Mouse (Mus musculus) hindbrain, postnatal 0 days (tissue): ENCODE results near the gene Asap2. TPM values are rescaled to one million over a fixed set of nuclear protein-coding genes. Genes with fewer than 3 reads are reported as not detected.

Experiments
- ATAC-seq: fragments of 200-750 bp; cut with Nextera tagmentation; 2 replicates; pipeline ENCODE4 v1.8.0; 2017; ENCODE audit warnings: mild to moderate bottlenecking, moderate TSS enrichment, moderate library complexity
- DNase-seq: peaks from one replicate; pipeline ENCODE4 v3.0.0-alpha.2; 2015; ENCODE audit warnings: low spot score
- H3K27ac ChIP-seq: fragments of 300-500 bp; sonication (generic); 2 replicates; pipeline ENCODE4 v1.5.1; 2014; ENCODE audit warnings: mild to moderate bottlenecking
- H3K27me3 ChIP-seq: fragments of 300-500 bp; sonication (generic); 2 replicates; pipeline ENCODE4 v1.6.1; 2014; ENCODE audit warnings: low read length, mixed read lengths; ENCODE audit not compliant: insufficient read depth
- H3K36me3 ChIP-seq: fragments of 300-500 bp; sonication (generic); 2 replicates; pipeline ENCODE4 v1.6.1; 2014; ENCODE audit warnings: low read length, mixed read lengths; ENCODE audit not compliant: insufficient read depth
- H3K4me1 ChIP-seq: fragments of 300-500 bp; sonication (generic); 2 replicates; pipeline ENCODE4 v1.6.1; 2014; ENCODE audit warnings: antibody characterized with exemption, low read length, mixed read lengths; ENCODE audit not compliant: insufficient read depth
- H3K4me2 ChIP-seq: fragments of 300-500 bp; sonication (generic); 2 replicates; pipeline ENCODE4 v1.6.1; 2014; ENCODE audit warnings: low read depth, mild to moderate bottlenecking, low read length, moderate library complexity, mixed read lengths
- H3K4me3 ChIP-seq: fragments of 300-500 bp; sonication (generic); 2 replicates; pipeline ENCODE4 v1.5.1; 2014; ENCODE audit warnings: low read length
- H3K9ac ChIP-seq: fragments of 300-500 bp; sonication (generic); replicated peaks from 2 replicates; pipeline ENCODE4 v1.6.1; 2014; ENCODE audit warnings: mild to moderate bottlenecking, low read length, moderate library complexity, mixed read lengths
- H3K9me3 ChIP-seq: fragments of 300-500 bp; sonication (generic); 2 replicates; pipeline ENCODE4 v1.6.1; 2016; ENCODE audit warnings: low read length, mixed read lengths
- CTCF ChIP-seq: IDR thresholded peaks from 2 replicates; pipeline ENCODE4 v1.5.1; 2016; ENCODE audit warnings: antibody characterized with exemption, control low read depth, low read depth
- WGBS: fragments of 180-500 bp; shearing (Covaris S2); extraction: QIAGEN DNeasy Blood & Tissue Kit; methylation state at CpG from one replicate; pipeline ENCODE4 v1.1.7; 2014; 5-methylcytosine and 5-hydroxymethylcytosine counted together
- polyA plus RNA-seq: library from polyadenylated mRNA; unstranded; fragments of >200 nt; fragmentation: Nextera tagmentation; extraction: Ambion mirVana; gene quantifications from 2 replicates; pipeline ENCODE4 v1.2.1, GENCODE M21; 2015
- total RNA-seq: library from RNA; depleted of rRNA; stranded (reverse); fragments of >200 nt; gene quantifications from 2 replicates; pipeline ENCODE4 v1.2.3, GENCODE M21; 2014

The Asap2 gene
- total and polyA plus RNA-seq, 2 experiments from 2014 or later: 15.7 to 22.8 TPM

DNA sequence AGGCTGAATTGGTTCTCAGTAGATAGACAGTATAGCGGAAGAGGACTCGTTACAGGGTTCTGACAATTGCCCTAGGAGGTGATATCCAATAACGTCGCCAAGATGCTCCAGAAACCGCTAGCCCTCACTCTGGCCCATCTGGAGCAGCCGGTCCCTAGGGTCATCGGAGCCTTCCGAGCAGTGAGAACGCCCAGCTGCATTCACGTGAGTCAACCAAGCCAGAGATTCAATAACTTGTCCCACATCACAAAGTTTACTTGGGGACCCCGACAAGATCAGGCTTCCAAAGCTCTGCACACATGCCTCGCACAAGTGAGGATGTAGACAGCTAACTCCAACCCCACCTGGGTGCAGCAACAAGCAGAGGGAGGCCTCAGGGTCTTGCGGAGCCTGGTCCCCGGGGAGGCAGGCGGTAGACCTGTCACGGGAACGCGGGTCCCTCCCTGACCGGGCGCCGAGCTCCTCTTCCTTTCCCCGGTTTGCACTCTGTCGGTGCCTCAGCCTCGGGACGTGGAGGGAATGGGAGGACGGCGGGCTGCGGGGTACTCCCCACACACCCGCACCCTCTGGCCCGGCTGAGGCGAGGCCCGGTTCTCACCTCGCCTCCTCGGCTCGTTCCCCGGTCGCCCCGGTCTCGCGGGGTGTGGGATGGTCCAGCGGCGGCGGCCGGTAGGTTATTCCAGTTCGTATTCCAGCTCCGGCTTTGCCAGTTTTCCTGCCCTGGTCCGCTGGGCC lies 295.4 kb downstream of the Asap2 start:
- Histone ChIP-seq H3K9ac (peak overlapping the region; percentile 77), H3K36me3 (peaks cover 4% of the 10 kb centered on the region; the same call in 1 of the 2 replicates), H3K9me3 (no peaks in the 10 kb centered on the region), H3K27me3 (no peaks in the 10 kb centered on the region), H3K4me2 (peak overlapping the region; percentile 91), H3K4me3 (peak overlapping the region; percentile 85), H3K4me1 (no peaks in the 10 kb centered on the region), H3K27ac (peak overlapping the region; percentile 88)
- no peak for TF ChIP-seq CTCF
- WGBS: under 1% methylated on average over 45 of the region's 47 CpGs
- ATAC-seq (peak; percentile 84; the same call in 1 of the 2 replicates), DNase-seq (peak; percentile 69)

DNA sequence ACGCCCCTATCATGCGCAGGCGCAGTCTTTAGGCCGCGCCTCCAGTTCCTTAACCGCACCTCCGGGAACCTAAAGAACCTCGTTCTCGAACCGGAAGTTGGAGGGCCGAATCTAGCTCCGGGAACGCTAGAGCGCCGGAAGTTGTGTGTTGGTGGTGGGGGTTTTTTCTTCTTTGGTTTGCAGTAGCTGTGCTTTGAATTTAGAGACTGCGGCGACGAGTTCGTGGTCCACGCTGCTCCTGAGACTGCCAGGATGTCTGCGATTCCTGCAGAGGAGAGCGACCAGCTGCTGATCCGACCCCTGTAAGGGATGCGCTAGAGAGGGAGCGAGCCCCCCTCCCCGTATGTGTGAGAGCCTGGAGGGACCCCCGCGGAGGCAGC lies 296.0 kb downstream of the Asap2 start, which contains the start of gene Itgb1bp1:
Gene Itgb1bp1, minus strand, starts transcription at position 42 of the 380 bp plus-strand sequence.
- DNase-seq: peak; percentile 100
- 1% methylated on average over 28 of the region's 28 CpGs for WGBS
- no peaks in the 10 kb centered on the region for H3K4me1 ChIP-seq
- no peak; the same call in 1 of the 2 replicates for TF ChIP-seq CTCF
- H3K4me2 ChIP-seq: peak within 1 kb of the TSS; percentile 91
- no peaks in the 10 kb centered on the region for H3K9me3 ChIP-seq
- H3K4me3 ChIP-seq: peak within 1 kb of the TSS; percentile 85
- peak within 1 kb of the TSS; percentile 88 for H3K27ac ChIP-seq
- H3K27me3 ChIP-seq: no peaks in the 10 kb centered on the region
- peaks cover 4% of the 10 kb centered on the region; the same call in 1 of the 2 replicates for H3K36me3 ChIP-seq
- ATAC-seq: peak; percentile 96
- H3K9ac ChIP-seq: peak within 1 kb of the TSS; percentile 77

DNA sequence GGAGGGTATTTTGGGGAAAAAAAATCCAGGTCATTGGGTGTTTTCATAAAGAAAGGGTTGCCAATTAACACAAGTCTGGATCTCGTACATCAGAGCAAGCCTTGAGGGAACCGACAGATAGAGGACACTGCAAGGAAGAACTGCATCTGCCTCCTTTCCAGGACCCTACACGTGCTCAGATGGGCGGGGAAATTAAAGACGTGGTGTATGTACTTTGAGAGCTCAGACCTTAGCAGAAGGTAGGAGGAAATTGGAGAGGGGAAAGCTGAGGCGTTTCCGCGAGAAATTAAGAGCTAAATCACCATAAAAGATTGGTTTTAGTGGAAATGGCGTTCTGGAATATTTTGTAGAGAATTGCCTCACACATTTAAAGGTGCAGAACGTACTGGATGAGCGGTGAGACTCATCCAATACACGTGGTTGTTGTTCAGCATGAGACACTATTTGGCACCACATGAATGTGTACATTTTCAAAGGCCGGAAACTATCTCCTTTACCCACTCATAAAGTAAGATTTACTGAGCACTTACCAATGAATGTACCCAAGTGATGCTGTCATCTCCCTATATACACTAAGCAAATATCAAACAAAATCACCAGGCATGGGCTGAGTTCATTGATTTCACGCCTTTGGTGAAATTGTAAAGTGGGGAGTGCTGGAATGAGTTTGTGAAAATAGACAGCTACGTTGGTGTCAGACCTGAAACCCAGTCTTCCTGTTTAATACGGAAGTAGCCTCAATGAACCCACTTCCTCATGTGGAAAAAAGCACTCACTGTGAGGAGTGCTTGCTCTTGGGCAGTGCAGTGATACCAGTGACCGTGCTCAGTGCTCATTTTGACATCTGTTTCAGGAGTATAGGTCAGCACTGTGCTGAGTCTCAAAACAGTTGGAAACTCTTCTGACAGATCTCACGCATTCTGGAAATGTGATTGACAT lies 296.7 kb downstream of the Asap2 start:
- Histone ChIP-seq H3K4me1 (no peaks in the 10 kb centered on the region), H3K27ac (peak overlapping the region; percentile 88), H3K9me3 (no peaks in the 10 kb centered on the region), H3K27me3 (no peaks in the 10 kb centered on the region), H3K36me3 (peaks cover 8% of the 10 kb centered on the region; the same call in 1 of the 2 replicates), H3K4me3 (peak overlapping the region; percentile 85), H3K4me2 (peak overlapping the region; percentile 57), H3K9ac (peak overlapping the region; percentile 77)
- WGBS: 36% methylated on average over 18 of the region's 18 CpGs
- peak; percentile 52 for DNase-seq
- TF ChIP-seq CTCF: no peak; the same call in 1 of the 2 replicates
- peak; percentile 39; the same call in 1 of the 2 replicates for ATAC-seq

DNA sequence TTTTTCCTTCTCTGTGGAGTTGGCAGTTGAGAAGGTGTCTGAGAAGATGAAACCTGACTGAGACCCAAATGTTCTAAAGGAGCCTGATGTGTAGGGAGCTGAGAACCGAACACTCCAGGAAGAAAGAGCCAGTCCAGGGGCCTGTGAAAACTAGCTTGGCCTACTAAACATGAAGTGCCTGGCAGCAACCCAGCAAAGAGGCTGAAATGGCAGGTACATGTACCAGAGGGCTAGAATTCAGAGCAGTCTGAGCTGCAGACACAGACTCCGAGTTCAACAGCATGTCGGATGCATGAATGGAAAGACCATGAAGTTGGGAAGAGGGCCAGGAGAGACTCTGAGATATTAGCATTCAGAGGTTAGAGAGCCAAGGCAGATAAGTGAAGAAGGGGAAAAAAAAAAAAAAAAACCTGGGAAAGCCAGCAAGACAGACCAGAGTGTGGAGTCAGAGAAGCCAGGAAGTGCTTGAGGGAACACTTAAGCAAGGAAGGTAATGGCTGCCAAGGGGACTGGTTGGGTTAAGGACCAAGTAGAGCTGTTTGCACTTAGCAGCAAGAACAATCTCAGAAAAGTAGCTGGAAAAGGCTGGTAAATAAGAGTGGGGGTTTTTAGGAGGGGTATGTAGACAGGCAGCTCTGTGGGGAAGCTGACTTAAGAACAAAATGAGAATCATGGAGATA lies 298.6 kb downstream of the Asap2 start:
- no peaks in the 10 kb centered on the region for H3K4me1 ChIP-seq
- no peak overlapping the region for H3K9ac ChIP-seq
- DNase-seq (no peak), ATAC-seq (no peak)
- no peak for TF ChIP-seq CTCF
- peaks cover 17% of the 10 kb centered on the region; the same call in 1 of the 2 replicates for H3K36me3 ChIP-seq
- WGBS: 83% methylated on average over 3 of the region's 3 CpGs
- no peak overlapping the region for H3K4me3 ChIP-seq
- no peaks in the 10 kb centered on the region for H3K27me3 ChIP-seq
- no peak overlapping the region for H3K27ac ChIP-seq
- H3K9me3 ChIP-seq: no peaks in the 10 kb centered on the region
- no peak overlapping the region for H3K4me2 ChIP-seq

DNA sequence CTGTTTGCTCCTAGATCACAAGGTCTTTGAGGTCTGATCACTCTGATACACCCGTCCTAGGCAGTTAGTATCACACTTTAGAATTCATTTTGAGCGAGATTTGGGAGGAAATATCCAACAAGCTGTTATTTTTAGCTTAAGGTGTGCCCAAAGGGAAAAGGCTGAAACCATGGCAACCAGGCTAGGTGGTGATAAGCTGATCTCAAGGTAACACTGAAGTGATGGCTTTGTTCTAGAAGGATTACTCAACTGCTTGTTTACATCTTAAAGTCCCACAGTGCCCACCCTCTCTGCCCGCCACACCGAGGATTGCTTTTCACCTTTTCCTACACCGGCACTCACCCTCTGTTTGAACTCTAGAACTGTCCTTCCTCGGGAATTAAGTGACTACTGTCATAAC lies 299.4 kb downstream of the Asap2 start:
- no peak overlapping the region for H3K9ac ChIP-seq
- no peak for ATAC-seq
- no peaks in the 10 kb centered on the region for H3K9me3 ChIP-seq
- DNase-seq: peak; percentile 37
- no peak overlapping the region for H3K4me2 ChIP-seq
- H3K27ac ChIP-seq: peak overlapping the region; percentile 51; the same call in 1 of the 2 replicates
- TF ChIP-seq CTCF: no peak
- no peaks in the 10 kb centered on the region for H3K27me3 ChIP-seq
- H3K4me1 ChIP-seq: no peaks in the 10 kb centered on the region
- peaks cover 22% of the 10 kb centered on the region for H3K36me3 ChIP-seq
- 81% methylated on average over 6 of the region's 6 CpGs for WGBS
- H3K4me3 ChIP-seq: no peak overlapping the region

DNA sequence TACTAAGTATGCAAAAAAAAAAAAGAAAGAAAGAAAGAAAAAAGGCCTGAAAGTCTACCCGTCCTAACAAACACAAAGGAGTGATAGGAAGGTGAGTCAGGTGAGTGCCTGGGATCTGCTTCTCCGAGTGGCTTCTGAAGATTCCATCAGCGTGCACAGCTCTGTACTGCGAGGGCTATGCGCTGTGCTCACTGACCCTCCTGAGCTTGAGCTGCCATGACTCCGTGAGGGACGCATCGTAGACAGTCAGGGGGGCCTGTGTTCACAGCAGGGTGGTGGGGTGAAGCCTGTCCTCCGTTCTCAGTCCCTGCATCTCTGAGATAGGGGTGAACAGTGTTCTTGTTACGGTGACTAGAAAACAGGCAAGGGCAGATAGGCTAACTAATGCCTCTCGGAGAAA lies 308.6 kb downstream of the Asap2 start:
- no peak overlapping the region for H3K4me2 ChIP-seq
- H3K4me3 ChIP-seq: no peak overlapping the region
- no peaks in the 10 kb centered on the region for H3K27me3 ChIP-seq
- ATAC-seq (no peak), DNase-seq (no peak)
- no peak for TF ChIP-seq CTCF
- H3K4me1 ChIP-seq: no peaks in the 10 kb centered on the region
- no peak overlapping the region for H3K27ac ChIP-seq
- H3K9ac ChIP-seq: no peak overlapping the region
- no peaks in the 10 kb centered on the region for H3K9me3 ChIP-seq
- 94% methylated on average over 11 of the region's 11 CpGs for WGBS
- peaks cover 78% of the 10 kb centered on the region for H3K36me3 ChIP-seq
